Mouse (Mus musculus) liver, postnatal 0 days (tissue): ENCODE results near the gene Plekha1. TPM values are rescaled to one million over a fixed set of nuclear protein-coding genes. Genes with fewer than 3 reads are reported as not detected.
A peak's percentile ranks its signal among the peaks of the same experiment; 100 is the strongest.

ENCODE experiments used
- ATAC-seq: fragments of 200-750 bp; cut with Nextera tagmentation; 2 replicates; pipeline ENCODE4 v1.8.0; 2017; ENCODE audit warnings: mild to moderate bottlenecking, moderate library complexity
- DNase-seq: peaks from one replicate; pipeline ENCODE4 v3.0.0-alpha.2; 2016
- H3K27ac ChIP-seq: fragments of 300-500 bp; sonication (generic); 2 replicates; pipeline ENCODE4 v1.5.1; 2014; ENCODE audit warnings: antibody characterized with exemption, moderate library complexity, mild to moderate bottlenecking, low read depth
- H3K27me3 ChIP-seq: fragments of 300-500 bp; sonication (generic); 2 replicates; pipeline ENCODE4 v1.6.1; 2014; ENCODE audit warnings: low read length, control low read depth, mixed read lengths; ENCODE audit not compliant: insufficient read depth
- H3K36me3 ChIP-seq: fragments of 300-500 bp; sonication (generic); replicated peaks from 2 replicates; pipeline ENCODE4 v1.6.1; 2014; ENCODE audit warnings: mild to moderate bottlenecking, control low read depth, low read length, moderate library complexity, mixed read lengths; ENCODE audit not compliant: insufficient read depth
- H3K4me1 ChIP-seq: fragments of 300-500 bp; sonication (generic); 2 replicates; pipeline ENCODE4 v1.6.1; 2014; ENCODE audit warnings: antibody characterized with exemption, mild to moderate bottlenecking, control low read depth; ENCODE audit not compliant: insufficient read depth
- H3K4me2 ChIP-seq: fragments of 300-500 bp; sonication (generic); 2 replicates; pipeline ENCODE4 v1.6.1; 2014; ENCODE audit warnings: low read depth, mild to moderate bottlenecking, low read length, moderate library complexity, mixed read lengths
- H3K4me3 ChIP-seq: fragments of 300-500 bp; sonication (generic); 2 replicates; pipeline ENCODE4 v1.5.1; 2014; ENCODE audit warnings: low read depth, low read length
- H3K9ac ChIP-seq: fragments of 300-500 bp; sonication (generic); replicated peaks from 2 replicates; pipeline ENCODE4 v1.6.1; 2014; ENCODE audit warnings: mild to moderate bottlenecking, moderate library complexity
- H3K9me3 ChIP-seq: fragments of 300-500 bp; sonication (generic); 2 replicates; pipeline ENCODE4 v1.6.1; 2016; ENCODE audit warnings: mild to moderate bottlenecking, control low read depth, low read length, mixed read lengths
- CTCF ChIP-seq: sonication (generic); IDR thresholded peaks from 2 replicates; pipeline ENCODE4 v1.5.1; 2016; ENCODE audit warnings: antibody characterized with exemption, low read depth
- EP300 ChIP-seq: IDR thresholded peaks from 2 replicates; pipeline ENCODE4 v1.6.1; 2016; ENCODE audit warnings: antibody characterized with exemption, low read depth, mild to moderate bottlenecking
- WGBS: fragments of 180-500 bp; shearing (Covaris S2); extraction: QIAGEN DNeasy Blood & Tissue Kit; methylation state at CpG from one replicate; pipeline ENCODE4 v1.1.7; 2014; ENCODE audit not compliant: insufficient replicate concordance; 5-methylcytosine and 5-hydroxymethylcytosine counted together
- polyA plus RNA-seq: library from polyadenylated mRNA; unstranded; fragments of >200 nt; fragmentation: Nextera tagmentation; extraction: Ambion mirVana; gene quantifications from 2 replicates; pipeline ENCODE4 v1.2.1, GENCODE M21; 2015

The Plekha1 gene
- polyA plus RNA-seq, 1 experiment from 2014 or later, result 15.8 TPM

DNA sequence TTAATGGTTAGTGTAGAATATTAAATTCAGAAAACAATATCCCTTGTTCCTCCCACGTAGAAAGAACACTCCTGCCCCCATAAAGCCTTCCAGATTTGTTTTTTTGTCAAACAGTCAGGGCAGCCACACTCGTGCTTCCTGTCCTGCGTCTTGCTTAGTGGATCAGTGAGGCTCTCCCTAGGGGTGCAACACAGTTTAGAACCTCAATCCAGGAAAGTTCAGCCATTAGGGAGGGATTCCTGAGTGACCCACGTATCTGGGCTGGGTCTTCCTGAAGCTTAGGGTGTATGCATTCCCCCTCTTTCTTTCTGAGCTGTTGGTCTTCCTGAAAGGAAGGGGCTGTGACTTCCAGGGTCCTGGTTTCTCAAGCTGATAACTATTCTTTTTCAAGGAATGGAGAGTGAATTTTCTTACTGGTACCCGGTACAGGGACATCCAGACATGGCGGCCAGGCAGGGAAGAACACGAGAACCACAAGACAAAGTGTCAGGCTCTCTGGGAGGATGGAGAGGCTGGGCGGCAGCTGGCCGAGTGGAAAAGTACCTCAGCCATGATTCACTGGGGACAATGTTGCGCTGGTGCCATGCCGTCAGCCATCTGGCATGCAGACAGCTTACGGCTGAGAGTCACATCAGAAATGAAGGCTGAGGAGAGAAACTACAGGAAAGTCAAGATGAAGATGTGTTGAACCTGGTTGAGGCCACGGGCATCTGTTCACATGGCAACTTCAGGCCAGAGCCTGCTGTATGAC lies 57.6 kb downstream of the Plekha1 start:
- Histone ChIP-seq H3K27me3 (no peaks in the 10 kb centered on the region), H3K4me2 (no peak overlapping the region), H3K27ac (no peak overlapping the region), H3K4me1 (no peaks in the 10 kb centered on the region), H3K4me3 (no peak overlapping the region), H3K9ac (no peak overlapping the region), H3K9me3 (no peaks in the 10 kb centered on the region), H3K36me3 (no peaks in the 10 kb centered on the region)
- ATAC-seq, result no peak
- 64% methylated on average over 13 of the region's 13 CpGs for WGBS
- no peak for DNase-seq
- TF ChIP-seq EP300, result no peak
- TF ChIP-seq CTCF, result no peak

DNA sequence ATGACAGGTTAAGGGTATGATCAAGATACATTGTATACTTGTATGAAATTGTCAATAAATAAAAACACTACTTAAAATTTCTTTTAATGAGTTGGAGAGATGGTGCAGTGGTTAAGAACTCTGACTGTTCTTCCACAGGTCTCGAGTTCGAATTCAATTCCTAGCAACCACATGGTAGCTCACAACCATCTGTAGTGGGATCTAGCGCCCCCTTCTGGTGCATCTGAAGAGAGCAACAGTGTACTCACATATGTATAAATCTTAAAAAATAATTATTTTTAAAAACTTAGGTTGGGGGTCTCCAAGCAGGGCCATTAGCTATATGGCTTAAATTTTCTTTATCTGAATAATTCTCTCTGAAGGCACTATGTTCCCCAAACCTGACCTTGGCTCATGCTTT lies 64.8 kb downstream of the Plekha1 start:
- WGBS, result 58% methylated on average over 3 of the region's 3 CpGs
- Histone ChIP-seq H3K27ac (no peak overlapping the region), H3K36me3 (no peaks in the 10 kb centered on the region), H3K9ac (no peak overlapping the region), H3K4me3 (no peak overlapping the region), H3K4me2 (no peak overlapping the region), H3K27me3 (peaks cover 23% of the 10 kb centered on the region), H3K9me3 (no peaks in the 10 kb centered on the region), H3K4me1 (no peaks in the 10 kb centered on the region)
- ATAC-seq, result no peak
- TF ChIP-seq EP300, result no peak
- peak; percentile 35; the same call in 1 of the 2 replicates for TF ChIP-seq CTCF
- no peak for DNase-seq

DNA sequence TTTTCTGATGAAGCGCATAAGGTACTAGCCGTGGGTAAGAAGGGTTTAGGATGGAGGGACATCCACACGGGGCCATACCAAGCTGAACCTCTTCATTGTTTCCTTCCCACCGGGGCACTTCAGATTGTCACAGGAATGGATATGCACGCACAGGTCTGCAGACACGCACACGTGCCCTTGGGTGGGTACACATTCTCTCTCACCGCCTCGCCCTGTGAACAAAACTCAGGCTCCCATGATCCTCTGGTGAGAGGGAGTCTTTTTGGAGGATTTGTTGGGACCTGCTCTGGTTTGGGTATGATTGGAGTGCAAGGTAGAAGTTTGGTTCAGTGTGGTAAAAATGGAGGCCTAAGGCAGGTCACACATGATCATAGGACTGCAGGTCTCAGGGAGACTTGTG lies 67.4 kb downstream of the Plekha1 start:
- Histone ChIP-seq H3K4me3 (no peak overlapping the region), H3K36me3 (no peaks in the 10 kb centered on the region), H3K9me3 (no peaks in the 10 kb centered on the region), H3K4me2 (no peak overlapping the region), H3K4me1 (peaks cover 6% of the 10 kb centered on the region; the same call in 1 of the 2 replicates), H3K27ac (no peak overlapping the region), H3K27me3 (peaks cover 48% of the 10 kb centered on the region), H3K9ac (no peak overlapping the region)
- TF ChIP-seq CTCF, result no peak
- no peak for TF ChIP-seq EP300
- DNase-seq, result no peak
- no peak for ATAC-seq
- WGBS, result 88% methylated on average over 9 of the region's 9 CpGs

DNA sequence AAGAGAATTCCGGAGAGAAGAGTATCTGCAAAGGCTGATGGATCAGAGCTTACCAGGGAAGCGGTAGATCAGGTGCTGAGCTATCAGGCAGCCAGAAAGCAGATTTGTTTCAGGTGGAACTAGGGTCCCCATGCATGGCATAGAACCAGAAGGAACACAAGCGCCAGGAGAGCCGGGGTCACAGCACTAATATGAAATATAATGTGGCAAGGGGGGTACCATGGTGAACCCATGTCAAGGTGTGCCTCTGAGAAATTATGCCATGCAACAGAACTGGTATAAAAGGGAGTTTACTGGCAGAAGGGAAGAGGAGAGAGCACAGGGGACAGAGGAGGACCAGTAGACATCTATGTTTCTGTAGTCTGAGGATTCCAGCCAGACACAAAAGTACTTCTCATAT lies 69.1 kb downstream of the Plekha1 start:
- H3K9me3 ChIP-seq, result no peaks in the 10 kb centered on the region
- 66% methylated on average over 4 of the region's 4 CpGs for WGBS
- ATAC-seq, result no peak
- H3K27ac ChIP-seq, result no peak overlapping the region
- no peaks in the 10 kb centered on the region for H3K36me3 ChIP-seq
- H3K27me3 ChIP-seq, result peaks cover 65% of the 10 kb centered on the region
- H3K4me3 ChIP-seq, result no peak overlapping the region
- TF ChIP-seq EP300 (no peak), CTCF (no peak)
- peaks cover 6% of the 10 kb centered on the region; the same call in 1 of the 2 replicates for H3K4me1 ChIP-seq
- no peak overlapping the region for H3K4me2 ChIP-seq
- no peak overlapping the region for H3K9ac ChIP-seq
- no peak for DNase-seq

DNA sequence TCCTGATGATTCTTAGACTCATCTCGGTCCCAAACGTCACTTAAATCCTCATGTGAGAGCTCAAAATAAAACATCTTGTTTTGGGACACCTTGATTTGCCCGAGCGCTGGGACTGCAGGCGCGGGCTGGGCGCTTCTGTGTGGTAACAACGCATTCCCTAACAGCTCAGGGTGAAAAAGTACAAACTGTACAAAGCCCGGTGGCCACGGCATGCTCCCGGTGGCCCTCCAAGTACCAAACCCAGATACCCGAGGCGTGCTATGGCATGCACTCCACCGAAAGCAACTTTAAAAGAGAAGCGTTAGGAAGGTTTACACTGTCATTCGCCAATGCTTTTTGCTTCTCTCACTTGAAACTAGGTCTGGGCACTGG lies 69.9 kb downstream of the Plekha1 start:
- Histone ChIP-seq H3K4me1 (peaks cover 6% of the 10 kb centered on the region; the same call in 1 of the 2 replicates), H3K27ac (no peak overlapping the region), H3K9ac (no peak overlapping the region), H3K27me3 (peaks cover 69% of the 10 kb centered on the region), H3K4me3 (peak overlapping the region; percentile 45), H3K9me3 (no peaks in the 10 kb centered on the region), H3K36me3 (no peaks in the 10 kb centered on the region), H3K4me2 (peak overlapping the region; percentile 74)
- WGBS, result 12% methylated on average over 16 of the region's 16 CpGs
- ATAC-seq (no peak), DNase-seq (no peak)
- TF ChIP-seq CTCF (no peak), EP300 (no peak)

DNA sequence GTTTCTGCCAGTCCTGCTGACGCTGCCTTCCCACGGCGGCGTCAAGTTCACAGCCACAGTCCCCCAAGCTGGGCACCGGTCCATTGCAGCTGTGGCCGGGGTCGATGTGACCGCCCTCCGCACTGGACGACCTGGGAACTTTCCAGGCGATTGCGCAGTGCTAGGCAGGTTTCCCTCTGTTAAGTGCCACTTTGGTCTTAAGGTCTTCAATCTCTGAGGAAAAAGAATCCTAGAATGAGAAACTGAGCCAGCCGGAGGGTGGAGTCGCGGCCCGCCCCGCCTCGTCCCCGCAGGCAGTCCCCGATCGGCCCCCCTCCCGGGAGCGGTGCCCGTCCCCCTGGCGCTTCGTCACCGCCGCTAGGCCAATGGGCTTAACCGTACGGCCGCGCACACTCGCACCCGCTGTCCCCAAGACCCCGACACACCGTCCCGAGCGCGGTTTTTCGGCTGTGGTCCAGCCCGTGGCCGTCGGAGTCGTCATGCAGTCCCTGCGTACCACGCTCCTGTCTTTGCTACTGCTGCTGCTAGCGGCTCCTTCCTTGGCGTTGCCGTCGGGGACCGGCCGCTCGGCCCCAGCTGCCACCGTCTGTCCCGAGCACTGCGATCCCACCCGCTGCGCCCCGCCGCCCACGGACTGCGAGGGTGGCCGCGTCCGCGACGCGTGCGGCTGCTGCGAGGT lies 70.4 kb downstream of the Plekha1 start, which contains the start of gene Htra1:
Gene Htra1 (plus strand): TSS at position 319 of the 679 bp plus-strand sequence.
- TF ChIP-seq EP300 (no peak), CTCF (no peak)
- Histone ChIP-seq H3K9ac (no peak within 1 kb of the TSS), H3K4me1 (peaks cover 6% of the 10 kb centered on the region; the same call in 1 of the 2 replicates), H3K4me3 (peak within 1 kb of the TSS; percentile 45), H3K4me2 (peak within 1 kb of the TSS; percentile 74), H3K27me3 (peaks cover 69% of the 10 kb centered on the region), H3K36me3 (no peaks in the 10 kb centered on the region), H3K9me3 (no peaks in the 10 kb centered on the region), H3K27ac (no peak within 1 kb of the TSS)
- no peak for ATAC-seq
- 3% methylated on average over 70 of the region's 70 CpGs for WGBS
- peak; percentile 24 for DNase-seq
